Mouse (Mus musculus) lung, embryonic 15.5 days (tissue): ENCODE results near the gene Atg4d. TPM values are rescaled to one million over a fixed set of nuclear protein-coding genes. Genes with fewer than 3 reads are reported as not detected.

Experiments
- ATAC-seq: fragments of 200-750 bp; cut with Nextera tagmentation; 2 replicates; pipeline ENCODE4 v1.8.0; 2017; ENCODE audit warnings: moderate number of reproducible peaks, borderline replicate concordance; ENCODE audit not compliant: low FRiP score, low TSS enrichment; ENCODE audit errors: extremely low read depth
- H3K27ac ChIP-seq: fragments of 300-500 bp; sonication (generic); 2 replicates; pipeline ENCODE4 v1.5.1; 2015; ENCODE audit warnings: moderate library complexity, mild to moderate bottlenecking, inconsistent platforms
- H3K27me3 ChIP-seq: fragments of 300-500 bp; sonication (generic); 2 replicates; pipeline ENCODE4 v1.6.1; 2015; ENCODE audit warnings: inconsistent platforms
- H3K36me3 ChIP-seq: fragments of 300-500 bp; sonication (generic); 2 replicates; pipeline ENCODE4 v1.6.1; 2015; ENCODE audit warnings: inconsistent platforms
- H3K4me1 ChIP-seq: fragments of 300-500 bp; sonication (generic); 2 replicates; pipeline ENCODE4 v1.6.1; 2015; ENCODE audit warnings: inconsistent platforms
- H3K4me2 ChIP-seq: fragments of 300-500 bp; sonication (generic); 2 replicates; pipeline ENCODE4 v1.6.1; 2015; ENCODE audit warnings: inconsistent platforms, mild to moderate bottlenecking, moderate library complexity
- H3K4me3 ChIP-seq: fragments of 300-500 bp; sonication (generic); 2 replicates; pipeline ENCODE4 v1.5.1; 2015; ENCODE audit warnings: mild to moderate bottlenecking, inconsistent platforms
- H3K9ac ChIP-seq: fragments of 300-500 bp; sonication (generic); 2 replicates; pipeline ENCODE4 v1.6.1; 2015; ENCODE audit warnings: inconsistent platforms
- H3K9me3 ChIP-seq: fragments of 300-500 bp; sonication (generic); 2 replicates; pipeline ENCODE4 v1.6.1; 2016; ENCODE audit warnings: inconsistent platforms
- WGBS: fragments of 180-500 bp; shearing (Covaris S2); methylation state at CpG from one replicate; pipeline ENCODE4 v1.1.7; 2015; 5-methylcytosine and 5-hydroxymethylcytosine counted together
- polyA plus RNA-seq: library from polyadenylated mRNA; unstranded; fragments of >200 nt; fragmentation: Nextera tagmentation; extraction: Ambion mirVana; gene quantifications from 2 replicates; pipeline ENCODE4 v1.2.1, GENCODE M21; 2015

Gene Atg4d
- polyA plus RNA-seq, 1 experiment from 2014 or later, result 42.8 TPM

- no peak overlapping the region for H3K9ac ChIP-seq
- H3K27ac ChIP-seq, result no peak overlapping the region
- no peaks in the 10 kb centered on the region for H3K9me3 ChIP-seq
- 88% methylated on average over 3 of the region's 3 CpGs for WGBS
- no peak overlapping the region for H3K4me3 ChIP-seq
- no peaks in the 10 kb centered on the region for H3K27me3 ChIP-seq
- H3K4me1 ChIP-seq, result peaks cover 20% of the 10 kb centered on the region
- ATAC-seq, result no peak
- H3K4me2 ChIP-seq, result no peak overlapping the region
- no peaks in the 10 kb centered on the region for H3K36me3 ChIP-seq
These were observed 27.2 kb downstream of the Atg4d start for GRCm38 (mm10) chr9:21292271-21292670.

- no peaks in the 10 kb centered on the region for H3K36me3 ChIP-seq
- H3K4me2 ChIP-seq, result no peak overlapping the region
- 81% methylated on average over 10 of the region's 10 CpGs for WGBS
- H3K27me3 ChIP-seq, result no peaks in the 10 kb centered on the region
- no peak overlapping the region for H3K4me3 ChIP-seq
- no peak overlapping the region for H3K9ac ChIP-seq
- H3K4me1 ChIP-seq, result no peaks in the 10 kb centered on the region
- no peak overlapping the region for H3K27ac ChIP-seq
- no peaks in the 10 kb centered on the region for H3K9me3 ChIP-seq
- no peak for ATAC-seq
These were observed 33.9 kb downstream of the Atg4d start for GRCm38 (mm10) chr9:21299014-21299413.

GRCm38 (mm10) chr9:21305065-21305464, 40.0 kb downstream of the Atg4d start:
- Histone ChIP-seq H3K36me3 (no peaks in the 10 kb centered on the region), H3K27me3 (no peaks in the 10 kb centered on the region), H3K9ac (no peak overlapping the region), H3K27ac (no peak overlapping the region), H3K4me3 (no peak overlapping the region), H3K9me3 (no peaks in the 10 kb centered on the region), H3K4me2 (no peak overlapping the region), H3K4me1 (no peaks in the 10 kb centered on the region)
- WGBS, result 72% methylated on average over 7 of the region's 7 CpGs
- ATAC-seq, result no peak

- no peak overlapping the region for H3K27ac ChIP-seq
- H3K4me3 ChIP-seq, result no peak overlapping the region
- ATAC-seq, result no peak
- H3K27me3 ChIP-seq, result peaks cover 16% of the 10 kb centered on the region
- no peaks in the 10 kb centered on the region for H3K36me3 ChIP-seq
- H3K4me1 ChIP-seq, result no peaks in the 10 kb centered on the region
- no peaks in the 10 kb centered on the region for H3K9me3 ChIP-seq
- 65% methylated on average over 15 of the region's 15 CpGs for WGBS
- no peak overlapping the region for H3K9ac ChIP-seq
- H3K4me2 ChIP-seq, result no peak overlapping the region
These were observed 44.2 kb downstream of the Atg4d start for GRCm38 (mm10) chr9:21309150-21309741.

- peak overlapping the region; percentile 50 for H3K4me3 ChIP-seq
- H3K4me1 ChIP-seq, result no peaks in the 10 kb centered on the region
- peak overlapping the region; percentile 44 for H3K9ac ChIP-seq
- H3K27me3 ChIP-seq, result peaks cover 16% of the 10 kb centered on the region
- H3K36me3 ChIP-seq, result no peaks in the 10 kb centered on the region
- no peaks in the 10 kb centered on the region for H3K9me3 ChIP-seq
- 19% methylated on average over 7 of the region's 7 CpGs for WGBS
- H3K27ac ChIP-seq, result 0 out of 2 replicates have a peak overlapping the region, but pooled peaks have one; percentile 3
- ATAC-seq, result no peak
- H3K4me2 ChIP-seq, result peak overlapping the region; percentile 51
These were observed 46.6 kb downstream of the Atg4d start for GRCm38 (mm10) chr9:21311695-21312094.

GRCm38 (mm10) chr9:21312134-21312533, 47.0 kb downstream of the Atg4d start, which contains the start of gene Ap1m2:
Gene Ap1m2, minus strand, starts transcription at chr9:21312337.
- 0 out of 2 replicates have a peak, but pooled peaks have one; percentile 12 for ATAC-seq
- H3K36me3 ChIP-seq, result no peaks in the 10 kb centered on the region
- peak within 1 kb of the TSS; percentile 51 for H3K4me2 ChIP-seq
- WGBS, result 12% methylated on average over 26 of the region's 35 CpGs
- peak within 1 kb of the TSS; percentile 44 for H3K9ac ChIP-seq
- no peaks in the 10 kb centered on the region for H3K9me3 ChIP-seq
- H3K27ac ChIP-seq, result 0 out of 2 replicates have a peak within 1 kb of the TSS, but pooled peaks have one; percentile 3
- H3K27me3 ChIP-seq, result peaks cover 16% of the 10 kb centered on the region
- peak within 1 kb of the TSS; percentile 50 for H3K4me3 ChIP-seq
- H3K4me1 ChIP-seq, result no peaks in the 10 kb centered on the region

- 8% methylated on average over 11 of the region's 11 CpGs for WGBS
- H3K9me3 ChIP-seq, result no peaks in the 10 kb centered on the region
- H3K36me3 ChIP-seq, result no peaks in the 10 kb centered on the region
- no peaks in the 10 kb centered on the region for H3K4me1 ChIP-seq
- no peak overlapping the region for H3K4me3 ChIP-seq
- H3K27ac ChIP-seq, result no peak overlapping the region
- peak; percentile 63; the same call in 1 of the 2 replicates for ATAC-seq
- H3K4me2 ChIP-seq, result no peak overlapping the region
- no peak overlapping the region for H3K9ac ChIP-seq
- peaks cover 16% of the 10 kb centered on the region for H3K27me3 ChIP-seq
These were observed 48.3 kb downstream of the Atg4d start for GRCm38 (mm10) chr9:21313394-21313793.

- no peaks in the 10 kb centered on the region for H3K4me1 ChIP-seq
- no peaks in the 10 kb centered on the region for H3K36me3 ChIP-seq
- ATAC-seq, result no peak
- no peak overlapping the region for H3K4me2 ChIP-seq
- H3K9me3 ChIP-seq, result no peaks in the 10 kb centered on the region
- no peak overlapping the region for H3K4me3 ChIP-seq
- WGBS, result 89% methylated on average over 9 of the region's 9 CpGs
- no peak overlapping the region for H3K9ac ChIP-seq
- peaks cover 16% of the 10 kb centered on the region for H3K27me3 ChIP-seq
- no peak overlapping the region for H3K27ac ChIP-seq
These were observed 49.5 kb downstream of the Atg4d start for GRCm38 (mm10) chr9:21314367-21315140.

GRCm38 (mm10) chr9:21315421-21315820, 50.3 kb downstream of the Atg4d start:
- H3K27me3 ChIP-seq, result peaks cover 16% of the 10 kb centered on the region
- H3K9ac ChIP-seq, result no peak overlapping the region
- no peaks in the 10 kb centered on the region for H3K36me3 ChIP-seq
- H3K4me1 ChIP-seq, result peaks cover 4% of the 10 kb centered on the region; the same call in 1 of the 2 replicates
- no peak overlapping the region for H3K4me3 ChIP-seq
- no peak overlapping the region for H3K4me2 ChIP-seq
- no peak for ATAC-seq
- H3K9me3 ChIP-seq, result no peaks in the 10 kb centered on the region
- H3K27ac ChIP-seq, result no peak overlapping the region
- 41% methylated on average over 5 of the region's 5 CpGs for WGBS

- H3K4me1 ChIP-seq, result peaks cover 11% of the 10 kb centered on the region
- no peak overlapping the region for H3K9ac ChIP-seq
- WGBS, result 69% methylated on average over 7 of the region's 7 CpGs
- H3K9me3 ChIP-seq, result no peaks in the 10 kb centered on the region
- no peaks in the 10 kb centered on the region for H3K36me3 ChIP-seq
- peaks cover 11% of the 10 kb centered on the region for H3K27me3 ChIP-seq
- no peak overlapping the region for H3K4me2 ChIP-seq
- H3K4me3 ChIP-seq, result no peak overlapping the region
- ATAC-seq, result no peak
- no peak overlapping the region for H3K27ac ChIP-seq
These were observed 51.6 kb downstream of the Atg4d start for GRCm38 (mm10) chr9:21316696-21317095.

GRCm38 (mm10) chr9:21318792-21319191, 53.7 kb downstream of the Atg4d start:
- H3K9ac ChIP-seq, result no peak overlapping the region
- peaks cover 16% of the 10 kb centered on the region for H3K4me1 ChIP-seq
- no peaks in the 10 kb centered on the region for H3K36me3 ChIP-seq
- H3K9me3 ChIP-seq, result no peaks in the 10 kb centered on the region
- 92% methylated on average over 6 of the region's 6 CpGs for WGBS
- H3K4me2 ChIP-seq, result no peak overlapping the region
- no peak overlapping the region for H3K4me3 ChIP-seq
- H3K27me3 ChIP-seq, result no peaks in the 10 kb centered on the region
- H3K27ac ChIP-seq, result no peak overlapping the region
- no peak for ATAC-seq

- ATAC-seq, result no peak
- Histone ChIP-seq H3K36me3 (no peaks in the 10 kb centered on the region), H3K27me3 (no peaks in the 10 kb centered on the region), H3K4me2 (no peak overlapping the region), H3K4me3 (no peak overlapping the region), H3K9ac (no peak overlapping the region), H3K4me1 (peaks cover 16% of the 10 kb centered on the region), H3K9me3 (no peaks in the 10 kb centered on the region), H3K27ac (no peak overlapping the region)
- WGBS, result 91% methylated on average over 4 of the region's 4 CpGs
These were observed 54.4 kb downstream of the Atg4d start for GRCm38 (mm10) chr9:21319503-21319902.
